Mouse (Mus musculus): Measurements from ENCODE around the gene Epo. TPM values are rescaled to one million over a fixed set of nuclear protein-coding genes. Genes with fewer than 3 reads are reported as not detected.

The Epo gene
- polyA plus RNA-seq, 1 experiment from 2014 or later = not detected

DNA sequence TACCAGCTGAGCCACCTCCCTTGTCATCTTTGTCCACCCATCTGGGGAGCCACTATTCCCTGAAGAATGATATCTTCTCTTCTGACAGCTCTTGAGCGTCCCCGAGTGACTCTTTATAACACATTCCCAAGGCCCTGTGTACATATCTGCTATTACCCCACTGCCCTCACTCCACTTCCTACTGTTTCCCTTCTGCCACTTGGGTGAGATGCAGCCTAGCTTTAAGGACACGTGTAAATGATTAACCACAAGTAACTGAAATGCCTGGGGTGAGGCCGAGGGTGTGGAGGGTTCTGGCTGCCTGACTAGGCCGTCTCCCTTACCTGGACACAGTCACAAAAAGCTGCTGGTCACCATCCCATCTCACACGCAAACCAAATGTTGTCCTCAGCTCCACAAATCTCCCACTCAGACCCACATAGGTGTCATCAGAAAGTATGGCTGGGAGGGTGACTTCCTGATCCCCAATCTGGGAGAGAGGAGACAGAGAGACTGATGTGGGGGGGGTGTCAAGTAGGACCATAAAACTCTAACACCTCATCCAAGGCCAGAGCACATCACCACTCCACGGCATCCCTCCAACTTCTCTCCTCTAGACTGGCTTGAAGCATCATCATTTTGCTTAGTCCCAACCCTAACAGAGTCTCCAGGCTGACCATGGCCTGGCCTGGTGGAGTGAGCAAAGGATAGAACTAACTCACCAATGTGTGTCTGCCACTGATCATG lies 77.0 kb downstream of the Epo start:
- H3K27ac ChIP-seq (replicated peaks; ENCODE audit: low read depth, low read length) = no peak overlapping the region
- no peaks in the 10 kb centered on the region for H3K36me3 ChIP-seq (ENCODE audit: control insufficient read depth, insufficient read depth, low read length)
- WGBS = 74% methylated on average over 7 of the region's 7 CpGs
- no peak overlapping the region for H3K9ac ChIP-seq (replicated peaks; ENCODE audit: low read length)
- no peak overlapping the region for H3K4me2 ChIP-seq (ENCODE audit: low read length)
- no peak overlapping the region for H3K4me3 ChIP-seq (replicated peaks; ENCODE audit: low read depth, low read length)
- DNase-seq = no peak
- no peaks in the 10 kb centered on the region for H3K27me3 ChIP-seq (ENCODE audit: control insufficient read depth, insufficient read depth, low read length)
- H3K9me3 ChIP-seq (ENCODE audit: control insufficient read depth, low read length) = no peaks in the 10 kb centered on the region
- no peak for ATAC-seq (ENCODE audit: low FRiP score, low TSS enrichment)
- H3K4me1 ChIP-seq (ENCODE audit: control insufficient read depth, insufficient read depth, low read length) = no peaks in the 10 kb centered on the region

DNA sequence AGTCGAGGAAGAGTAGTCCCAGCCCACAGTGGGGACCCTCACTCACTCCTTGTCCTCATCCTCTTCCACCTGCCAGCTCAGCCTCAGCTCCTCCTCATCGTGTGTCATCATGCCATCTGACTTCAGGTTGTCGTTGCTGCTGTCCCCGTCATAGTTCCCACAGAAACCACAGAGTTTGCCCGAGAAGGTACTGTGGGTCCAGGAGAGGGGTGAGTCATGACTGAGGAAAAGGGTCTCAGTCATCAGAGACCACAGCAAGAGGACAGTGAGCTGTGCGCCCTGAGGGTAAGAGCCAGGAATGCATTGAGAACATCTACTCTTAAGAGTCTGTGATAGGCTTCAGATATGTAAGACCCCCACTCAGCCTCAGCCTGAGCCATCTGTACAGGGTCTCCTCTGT lies 77.8 kb downstream of the Epo start:
- Histone ChIP-seq H3K27ac (replicated peaks; ENCODE audit: low read depth, low read length) (no peak overlapping the region), H3K4me2 (ENCODE audit: low read length) (no peak overlapping the region), H3K27me3 (ENCODE audit: control insufficient read depth, insufficient read depth, low read length) (no peaks in the 10 kb centered on the region), H3K36me3 (ENCODE audit: control insufficient read depth, insufficient read depth, low read length) (no peaks in the 10 kb centered on the region), H3K4me3 (replicated peaks; ENCODE audit: low read depth, low read length) (no peak overlapping the region), H3K9me3 (ENCODE audit: control insufficient read depth, low read length) (no peaks in the 10 kb centered on the region), H3K4me1 (ENCODE audit: control insufficient read depth, insufficient read depth, low read length) (no peaks in the 10 kb centered on the region), H3K9ac (replicated peaks; ENCODE audit: low read length) (no peak overlapping the region)
- DNase-seq (no peak), ATAC-seq (ENCODE audit: low FRiP score, low TSS enrichment) (no peak)
- 78% methylated on average over 6 of the region's 6 CpGs for WGBS

DNA sequence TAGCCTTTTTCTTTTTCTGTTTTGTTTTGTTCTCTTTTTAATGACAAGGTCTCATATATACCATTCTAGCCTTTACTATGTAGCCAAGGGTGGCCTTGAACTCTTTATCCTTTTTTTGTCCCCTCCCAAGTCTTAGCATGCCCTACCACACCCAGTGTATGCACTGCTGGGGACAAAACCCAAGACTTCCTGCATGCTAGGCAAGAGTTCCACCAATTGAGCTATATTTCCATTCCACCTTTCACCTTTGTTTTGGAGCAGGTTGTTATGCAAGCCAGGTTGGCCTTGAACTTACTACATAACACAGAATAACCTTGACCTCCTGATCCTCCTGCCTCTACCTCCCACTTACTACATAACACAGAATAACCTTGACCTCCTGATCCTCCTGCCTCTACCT lies 87.5 kb downstream of the Epo start:
- ATAC-seq (ENCODE audit: low FRiP score, low TSS enrichment) (no peak), DNase-seq (no peak)
- Histone ChIP-seq H3K9ac (replicated peaks; ENCODE audit: low read length) (no peak overlapping the region), H3K4me1 (ENCODE audit: control insufficient read depth, insufficient read depth, low read length) (no peaks in the 10 kb centered on the region), H3K4me3 (replicated peaks; ENCODE audit: low read depth, low read length) (no peak overlapping the region), H3K27ac (replicated peaks; ENCODE audit: low read depth, low read length) (no peak overlapping the region), H3K9me3 (ENCODE audit: control insufficient read depth, low read length) (no peaks in the 10 kb centered on the region), H3K36me3 (ENCODE audit: control insufficient read depth, insufficient read depth, low read length) (no peaks in the 10 kb centered on the region), H3K4me2 (ENCODE audit: low read length) (no peak overlapping the region), H3K27me3 (ENCODE audit: control insufficient read depth, insufficient read depth, low read length) (no peaks in the 10 kb centered on the region)

DNA sequence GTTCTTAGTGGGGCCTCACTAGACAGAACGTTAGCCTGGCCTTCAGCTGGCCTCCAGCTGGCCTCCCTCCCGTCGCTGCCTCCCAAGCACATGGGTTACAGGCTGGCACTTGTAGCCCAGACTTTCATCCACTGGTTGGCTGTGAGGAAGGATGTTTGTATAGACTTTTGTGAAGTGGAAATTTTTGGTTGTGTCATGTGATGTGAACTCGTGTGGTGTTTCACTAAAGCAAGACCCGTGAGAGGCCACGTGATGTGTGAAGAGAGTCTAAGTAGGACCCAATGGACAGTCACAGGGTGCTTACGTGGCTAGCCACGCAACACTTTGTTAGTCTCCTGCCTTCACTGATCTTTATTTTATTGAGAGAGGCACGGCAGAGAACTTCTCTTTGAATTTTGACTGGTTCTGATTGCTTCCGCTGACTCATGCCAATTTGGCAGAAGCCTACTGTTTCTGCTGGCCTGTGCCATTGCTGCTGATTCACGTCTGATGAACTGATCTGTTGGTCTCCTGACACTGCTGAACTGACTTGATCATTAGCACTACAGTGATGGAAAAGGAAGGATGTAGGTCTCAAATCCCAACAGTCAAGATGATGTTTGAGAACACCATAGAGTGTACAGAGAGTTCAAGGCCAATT lies 92.7 kb downstream of the Epo start:
- WGBS = 85% methylated on average over 11 of the region's 11 CpGs
- DNase-seq (no peak), ATAC-seq (ENCODE audit: low FRiP score, low TSS enrichment) (no peak)

DNA sequence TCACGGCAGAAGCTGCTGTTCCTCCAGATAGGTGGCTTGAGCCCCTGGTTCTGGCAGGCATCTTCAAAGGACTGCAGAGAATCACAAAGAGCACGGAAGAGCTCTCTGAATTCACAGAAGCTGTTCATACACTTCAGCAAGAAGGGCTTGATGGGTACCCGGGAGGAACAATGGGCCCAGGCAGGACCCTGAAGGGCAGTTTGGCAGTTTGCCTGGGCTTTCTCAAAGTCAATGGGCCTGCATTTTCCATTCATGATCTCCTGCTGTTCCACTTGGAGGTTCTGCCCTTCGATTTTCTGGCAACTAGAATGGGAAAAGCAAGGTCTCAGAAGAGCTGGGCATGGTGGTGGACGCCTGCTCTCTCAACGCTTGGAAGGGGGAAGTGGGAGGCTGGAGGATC lies 99.2 kb downstream of the Epo start:
- Histone ChIP-seq H3K9ac (replicated peaks; ENCODE audit: low read length) (no peak overlapping the region), H3K27me3 (ENCODE audit: control insufficient read depth, insufficient read depth, low read length) (no peaks in the 10 kb centered on the region), H3K4me3 (replicated peaks; ENCODE audit: low read depth, low read length) (no peak overlapping the region), H3K36me3 (ENCODE audit: control insufficient read depth, insufficient read depth, low read length) (no peaks in the 10 kb centered on the region), H3K9me3 (ENCODE audit: control insufficient read depth, low read length) (no peaks in the 10 kb centered on the region), H3K4me1 (ENCODE audit: control insufficient read depth, insufficient read depth, low read length) (no peaks in the 10 kb centered on the region), H3K4me2 (ENCODE audit: low read length) (no peak overlapping the region), H3K27ac (replicated peaks; ENCODE audit: low read depth, low read length) (no peak overlapping the region)
- DNase-seq (peak; percentile 73), ATAC-seq (ENCODE audit: low FRiP score, low TSS enrichment) (no peak)
- 38% methylated on average over 6 of the region's 6 CpGs for WGBS

More for the DNA sequence above, 92.7 kb downstream of the Epo start:
- no peaks in the 10 kb centered on the region for H3K27me3 ChIP-seq (ENCODE audit: control insufficient read depth, insufficient read depth, low read length)
- H3K4me1 ChIP-seq (ENCODE audit: control insufficient read depth, insufficient read depth, low read length) = no peaks in the 10 kb centered on the region
- no peaks in the 10 kb centered on the region for H3K36me3 ChIP-seq (ENCODE audit: control insufficient read depth, insufficient read depth, low read length)
- H3K9me3 ChIP-seq (ENCODE audit: control insufficient read depth, low read length) = no peaks in the 10 kb centered on the region
- no peak overlapping the region for H3K4me3 ChIP-seq (replicated peaks; ENCODE audit: low read depth, low read length)
- H3K27ac ChIP-seq (replicated peaks; ENCODE audit: low read depth, low read length) = no peak overlapping the region
- no peak overlapping the region for H3K9ac ChIP-seq (replicated peaks; ENCODE audit: low read length)
- no peak overlapping the region for H3K4me2 ChIP-seq (ENCODE audit: low read length)

Small RNA genes lying within 50 kb of the gene (microRNA-seq; reads per million reads assigned to microRNA genes)
- gene Mir6418 = 2.6 reads per million, percentile 18 among the genes with 10 or more reads in this experiment

Other genes starting within 250 kb of the Epo start
- 22.2 and 35.7 TPM in 2 replicates for gene Ache, start 245.7 kb downstream of the Epo start, polyA plus RNA-seq (2014; fragmentation: Nextera tagmentation; extraction: Ambion mirVana)
- gene Ufsp1, start 238.6 kb downstream of the Epo start, polyA plus RNA-seq (2014; fragmentation: Nextera tagmentation; extraction: Ambion mirVana) = 13.7 and 18.3 TPM in 2 replicates
- gene Srrt, start 225.6 kb downstream of the Epo start, polyA plus RNA-seq (2014; fragmentation: Nextera tagmentation; extraction: Ambion mirVana) = 82.0 and 95.9 TPM in 2 replicates
- gene Trip6, start 218.8 kb downstream of the Epo start, polyA plus RNA-seq (2014; fragmentation: Nextera tagmentation; extraction: Ambion mirVana) = 12.0 and 12.9 TPM in 2 replicates
- 17.1 and 18.6 TPM in 2 replicates for gene Slc12a9, start 199.6 kb downstream of the Epo start, polyA plus RNA-seq (2014; fragmentation: Nextera tagmentation; extraction: Ambion mirVana)
- 3.4 and 8.5 TPM in 2 replicates for gene Ephb4, start 183.1 kb downstream of the Epo start, polyA plus RNA-seq (2014; fragmentation: Nextera tagmentation; extraction: Ambion mirVana)
- 0.11 and 0.12 TPM in 2 replicates for gene Zan, start 56.2 kb downstream of the Epo start, polyA plus RNA-seq (2014; fragmentation: Nextera tagmentation; extraction: Ambion mirVana)
- 83.7 and 103 TPM in 2 replicates for gene Pop7, start 30.7 kb downstream of the Epo start, polyA plus RNA-seq (2014; fragmentation: Nextera tagmentation; extraction: Ambion mirVana)
- gene Gigyf1, start 14.7 kb downstream of the Epo start, polyA plus RNA-seq (2014; fragmentation: Nextera tagmentation; extraction: Ambion mirVana) = 17.0 and 23.5 TPM in 2 replicates
- gene Gnb2, start 268 bp upstream of the Epo start, polyA plus RNA-seq (2014; fragmentation: Nextera tagmentation; extraction: Ambion mirVana) = 633 and 757 TPM in 2 replicates
- gene Actl6b, start 20.3 kb upstream of the Epo start, polyA plus RNA-seq (2014; fragmentation: Nextera tagmentation; extraction: Ambion mirVana) = 234 and 291 TPM in 2 replicates
- gene Tfr2, start 36.6 kb upstream of the Epo start, polyA plus RNA-seq (2014; fragmentation: Nextera tagmentation; extraction: Ambion mirVana) = 4.0 and 5.6 TPM in 2 replicates
- 67.2 and 83.9 TPM in 2 replicates for gene Mospd3, start 67.8 kb upstream of the Epo start, polyA plus RNA-seq (2014; fragmentation: Nextera tagmentation; extraction: Ambion mirVana)
- 3.0 and 11.7 TPM in 2 replicates for gene Pcolce, start 80.5 kb upstream of the Epo start, polyA plus RNA-seq (2014; fragmentation: Nextera tagmentation; extraction: Ambion mirVana)
- 0.09 and 0.18 TPM in 2 replicates for gene Fbxo24, start 95.8 kb upstream of the Epo start, polyA plus RNA-seq (2014; fragmentation: Nextera tagmentation; extraction: Ambion mirVana)
- gene Lrch4, start 95.9 kb upstream of the Epo start, polyA plus RNA-seq (2014; fragmentation: Nextera tagmentation; extraction: Ambion mirVana) = 18.1 and 21.9 TPM in 2 replicates
- 4.4 and 6.0 TPM in 2 replicates for gene Gm20605, start 95.9 kb upstream of the Epo start, polyA plus RNA-seq (2014; fragmentation: Nextera tagmentation; extraction: Ambion mirVana)
- 4.1 and 5.6 TPM in 2 replicates for gene Sap25, start 108.1 kb upstream of the Epo start, polyA plus RNA-seq (2014; fragmentation: Nextera tagmentation; extraction: Ambion mirVana)
- not detected in 2 replicates for gene Irs3, start 112.5 kb upstream of the Epo start, polyA plus RNA-seq (2014; fragmentation: Nextera tagmentation; extraction: Ambion mirVana)
- gene Agfg2, start 151.5 kb upstream of the Epo start, polyA plus RNA-seq (2014; fragmentation: Nextera tagmentation; extraction: Ambion mirVana) = 10.3 and 12.8 TPM in 2 replicates
- gene Nyap1, start 208.4 kb upstream of the Epo start, polyA plus RNA-seq (2014; fragmentation: Nextera tagmentation; extraction: Ambion mirVana) = 16.2 and 28.8 TPM in 2 replicates
- gene Tsc22d4, start 212.5 kb upstream of the Epo start, polyA plus RNA-seq (2014; fragmentation: Nextera tagmentation; extraction: Ambion mirVana) = 42.1 and 47.0 TPM in 2 replicates
- gene Ppp1r35, start 245.6 kb upstream of the Epo start, polyA plus RNA-seq (2014; fragmentation: Nextera tagmentation; extraction: Ambion mirVana) = 53.4 and 58.6 TPM in 2 replicates

Measured in midbrain, embryonic 14.5 days (tissue).